Comparison of ENCODE assay signal across 12 mouse cellular contexts in the genomic region with DNA sequence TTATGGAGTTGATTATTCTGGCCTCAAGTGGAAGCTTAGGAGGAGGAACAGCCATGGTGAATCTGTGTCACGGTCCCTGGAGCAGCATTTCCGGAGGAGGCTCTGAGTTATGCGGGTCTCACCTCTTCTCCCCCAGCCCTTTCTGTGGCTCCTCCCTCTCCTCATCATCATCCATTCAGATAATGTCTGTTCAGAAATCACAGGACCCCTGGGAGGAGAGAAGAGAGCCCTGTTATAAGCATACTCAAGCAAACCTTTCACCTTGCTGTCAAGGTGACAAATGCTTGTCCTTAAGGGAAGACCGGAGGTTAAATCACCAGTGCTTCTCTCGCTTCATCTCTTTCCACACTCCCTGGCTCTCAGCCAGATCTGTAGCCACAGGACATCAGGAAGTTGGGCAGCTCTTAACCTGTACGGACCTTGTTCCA.
DNase-seq lines count a peak whose midpoint lies in the region; ATAC-seq and TF ChIP-seq lines count a peak whose summit lies in the region.
"Had no signal": no experiment of that assay in that cellular context is flagged by ENCODE, and none has a peak within 500 bp of the region (broad histone marks: within the 10 kb centered on the region; RNA-seq: fewer than 3 reads in every experiment).

No protein-coding gene starts in this region.

- TF ChIP-seq CTCF in kidney, adult 2 months (conservative IDR thresholded peaks at IDR 0.05; ENCODE audit: insufficient read depth, insufficient read length, low read depth, low read length): no peak

- no peaks in the 10 kb centered on the region for H3K4me1 ChIP-seq in kidney, adult 2 months (ENCODE audit: control insufficient read depth, insufficient read depth, low read length)
- peaks cover 11% of the 10 kb centered on the region for H3K4me1 ChIP-seq in hindbrain, embryonic 16.5 days (ENCODE audit: control insufficient read depth, insufficient read depth, low read depth, low read length)
- H3K4me1 ChIP-seq: midbrain, embryonic 10.5 days; stomach, embryonic 15.5 days had no signal

- 22% methylated on average over 6 of the region's 6 CpGs for WGBS in kidney, adult 2 months
- WGBS in hindbrain, embryonic 16.5 days: 30% methylated on average over 6 of the region's 6 CpGs

- intact Hi-C loops in gastrocnemius, postnatal 36 days (cut with DNase I): no loop called here

- H3K4me3 ChIP-seq in kidney, adult 2 months (ENCODE audit: insufficient read depth, low read depth, low read length): no peak overlapping the region
- no peak overlapping the region for H3K4me3 ChIP-seq in hindbrain, embryonic 16.5 days (ENCODE audit: low read length)
- H3K4me3 ChIP-seq: embryonic facial prominence, embryonic 13.5 days; midbrain, embryonic 10.5 days; stomach, embryonic 15.5 days had no signal

- no peak for TF ChIP-seq POLR2A in kidney, adult 2 months (IDR thresholded peaks at IDR 0.05; ENCODE audit: low read depth, low read length)

- H3K9me3 ChIP-seq in hindbrain, embryonic 16.5 days (ENCODE audit: control insufficient read depth, low read length): no peaks in the 10 kb centered on the region
- H3K9me3 ChIP-seq: embryonic facial prominence, embryonic 13.5 days; midbrain, embryonic 10.5 days; stomach, embryonic 15.5 days had no signal

- no peak overlapping the region for H3K27ac ChIP-seq in kidney, adult 2 months (ENCODE audit: insufficient read depth, low read depth, low read length)
- no peak overlapping the region for H3K27ac ChIP-seq in hindbrain, embryonic 16.5 days (ENCODE audit: low read depth, low read length)
- H3K27ac ChIP-seq: embryonic facial prominence, embryonic 13.5 days; midbrain, embryonic 10.5 days; stomach, embryonic 15.5 days had no signal

- peak; percentile 67 for ATAC-seq in hindbrain, embryonic 16.5 days
- ATAC-seq in frontal cortex, adult (ENCODE audit: low TSS enrichment): no peak

- H3K36me3 ChIP-seq in kidney, adult 2 months (ENCODE audit: control insufficient read depth, insufficient read depth, low read length): no peaks in the 10 kb centered on the region
- H3K36me3 ChIP-seq in hindbrain, embryonic 16.5 days (ENCODE audit: control insufficient read depth, insufficient read depth, low read length): no peaks in the 10 kb centered on the region
- H3K36me3 ChIP-seq: embryonic facial prominence, embryonic 13.5 days; midbrain, embryonic 10.5 days; stomach, embryonic 15.5 days had no signal

- peak; percentile 4 for DNase-seq in kidney, adult 2 months
- DNase-seq in kidney, adult 18-20 months: no peak
- peak; percentile 76 for DNase-seq in R1 (ENCODE audit: low read depth, low spot score)
- DNase-seq in adrenal gland, postnatal 36 days: peak; percentile 46 to 47
- DNase-seq in layer of hippocampus, adult 8-10 months (ENCODE audit: low spot score in 2 of 2): no peak
- no peak for DNase-seq in gastrocnemius, postnatal 36 days
- DNase-seq: liver had no signal

- H3K4me2 ChIP-seq in hindbrain, embryonic 16.5 days (ENCODE audit: low read length): no peak overlapping the region
- H3K4me2 ChIP-seq: embryonic facial prominence, embryonic 13.5 days; stomach, embryonic 15.5 days had no signal

- no peak overlapping the region for H3K9ac ChIP-seq in hindbrain, embryonic 16.5 days (ENCODE audit: low read depth, low read length)
- H3K9ac ChIP-seq: embryonic facial prominence, embryonic 13.5 days; stomach, embryonic 15.5 days had no signal

- H3K27me3 ChIP-seq in kidney, adult 2 months (replicated peaks; ENCODE audit: control insufficient read depth, insufficient read depth, low read length): no peaks in the 10 kb centered on the region
- H3K27me3 ChIP-seq in hindbrain, embryonic 16.5 days (replicated peaks; ENCODE audit: control insufficient read depth, insufficient read depth, low read length): no peaks in the 10 kb centered on the region
- H3K27me3 ChIP-seq: embryonic facial prominence, embryonic 13.5 days; stomach, embryonic 15.5 days had no signal

Comparison
In these comparisons a context has a peak if more than half of its experiments do, and no peak if none do; other contexts are left out.
1. DNase-seq: peak in kidney, adult 2 months (single experiment), R1 (single experiment) and adrenal gland, postnatal 36 days (2 of 2); none in kidney, adult 18-20 months (single experiment), layer of hippocampus, adult 8-10 months (0 of 2) and gastrocnemius, postnatal 36 days (0 of 2).